Mouse (Mus musculus): ENCODE results near the gene Bcl7a.

Bcl7a gene

DNA sequence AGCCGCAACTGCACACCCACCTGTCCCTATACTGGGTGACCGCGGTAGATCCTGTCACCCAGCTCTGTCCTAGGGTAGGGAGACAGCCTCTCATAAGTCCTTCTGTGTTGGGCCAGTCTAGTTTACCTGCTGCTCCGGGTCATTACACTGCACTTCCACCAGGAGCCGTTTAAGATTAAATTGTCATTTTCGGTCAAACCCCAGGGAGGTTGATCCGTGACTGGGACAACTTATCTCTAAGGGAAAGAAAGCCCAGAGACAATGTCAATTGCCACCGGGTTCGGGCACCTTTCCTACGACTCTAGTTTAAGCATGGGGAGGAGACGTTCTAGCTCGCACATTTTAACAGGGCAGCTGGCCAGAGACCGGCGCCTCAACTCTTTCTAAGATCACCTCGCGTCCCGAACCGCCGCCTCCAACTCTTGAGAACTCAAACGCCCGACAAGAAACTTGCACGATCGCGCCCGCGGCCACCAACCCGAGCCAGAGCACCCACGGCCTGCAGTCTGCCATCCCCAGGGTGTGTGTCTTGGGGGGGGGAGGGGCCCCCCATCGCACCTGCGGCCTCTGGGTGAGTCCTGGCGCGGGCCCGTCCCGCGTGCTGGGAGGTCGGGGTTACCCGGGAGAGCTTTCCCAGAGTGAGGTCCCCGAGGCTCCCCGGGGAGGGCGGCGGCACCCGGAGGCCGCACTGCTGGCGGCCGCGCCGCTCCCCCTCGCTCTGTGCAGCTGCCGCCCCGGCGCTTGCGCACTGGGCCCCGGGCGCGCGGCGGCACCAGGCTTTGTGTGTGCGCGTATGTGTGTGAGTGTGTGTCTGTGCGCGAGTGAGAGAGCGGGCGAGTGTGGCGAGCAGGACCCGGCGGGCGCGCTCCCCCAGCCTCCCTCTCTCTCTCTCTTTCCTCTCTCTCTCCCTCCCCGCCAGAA is at the start of gene Bcl7a:
TSS of gene Bcl7a (plus strand) at position 128 of the 921 bp plus-strand sequence.
- DNase-seq = peak; percentile 93

- DNase-seq = no peak
Measured at GRCm38 (mm10) chr5:123294653-123295052, 49.0 kb upstream of the Bcl7a start.

DNA sequence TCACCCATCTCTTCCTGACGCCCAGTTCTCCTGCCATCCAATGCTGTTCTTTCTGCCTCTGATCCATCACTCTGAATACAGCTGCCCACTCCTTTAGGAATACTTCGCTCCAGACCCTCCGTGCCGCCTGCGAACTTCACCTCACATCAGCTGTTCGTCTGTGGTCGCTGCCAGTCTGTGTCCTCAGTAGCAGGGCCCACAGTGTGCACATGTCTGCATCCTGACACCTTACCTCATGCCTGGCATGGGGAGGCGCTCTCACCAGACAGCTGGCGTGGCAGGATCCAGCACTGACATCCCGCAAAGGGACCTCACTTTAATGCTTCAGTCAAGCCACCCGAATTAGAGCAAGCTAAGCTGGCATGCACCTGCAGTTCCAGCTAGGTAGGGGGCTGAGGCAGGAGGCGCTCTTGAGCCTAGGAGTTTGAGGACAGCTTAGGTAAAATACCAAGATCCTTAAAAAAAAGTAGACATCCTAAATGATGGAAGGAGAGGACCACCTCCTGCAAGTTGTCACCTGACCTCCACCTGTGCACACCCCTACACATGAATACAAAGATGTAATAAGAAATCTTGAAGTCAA is 47.3 kb upstream of the Bcl7a start:
- no peak for DNase-seq

GRCm38 (mm10) chr5:123296972-123297754 is 46.5 kb upstream of the Bcl7a start:
- DNase-seq = no peak

GRCm38 (mm10) chr5:123297830-123298229 is 45.8 kb upstream of the Bcl7a start:
- no peak for DNase-seq

GRCm38 (mm10) chr5:123298526-123298925 is 45.1 kb upstream of the Bcl7a start:
- no peak for DNase-seq

DNA sequence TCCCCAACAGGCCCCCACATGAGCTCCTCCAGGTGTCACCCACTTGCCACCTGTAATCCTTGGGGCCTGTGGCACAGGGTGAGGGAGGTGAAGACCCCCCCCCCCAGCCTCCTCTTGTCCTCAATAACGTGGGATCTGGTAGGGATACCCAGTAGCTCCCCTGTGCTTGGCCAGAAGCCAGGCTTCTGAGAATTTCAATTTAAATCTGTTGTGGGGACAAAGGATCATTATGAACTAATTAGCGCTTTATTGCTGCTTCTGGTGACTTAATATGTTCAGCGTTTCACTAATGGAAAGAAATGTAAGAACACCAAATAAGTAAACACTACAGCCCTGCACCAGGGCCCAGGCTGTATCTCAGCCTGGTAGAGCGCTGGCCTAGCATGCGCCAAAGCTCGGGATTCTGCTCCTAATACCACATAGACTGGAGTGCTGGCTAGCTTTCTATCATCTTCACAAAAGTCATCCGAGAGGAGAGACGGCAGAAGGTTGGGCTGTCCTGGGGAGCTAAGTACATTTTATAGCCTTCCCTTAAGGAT is 43.1 kb upstream of the Bcl7a start:
- DNase-seq = no peak

- no peak for DNase-seq
Measured at GRCm38 (mm10) chr5:123301780-123302521, 41.7 kb upstream of the Bcl7a start.

GRCm38 (mm10) chr5:123307630-123308282 is 35.9 kb upstream of the Bcl7a start:
- DNase-seq = no peak

GRCm38 (mm10) chr5:123309816-123310215 is 33.8 kb upstream of the Bcl7a start:
- no peak for DNase-seq

GRCm38 (mm10) chr5:123310221-123310620 is 33.4 kb upstream of the Bcl7a start:
- no peak for DNase-seq

GRCm38 (mm10) chr5:123313058-123313630 is 30.5 kb upstream of the Bcl7a start:
- no peak for DNase-seq

- DNase-seq = no peak
Measured at GRCm38 (mm10) chr5:123313851-123314380, 29.7 kb upstream of the Bcl7a start.

- no peak for DNase-seq
Measured at GRCm38 (mm10) chr5:123315219-123315866, 28.3 kb upstream of the Bcl7a start.

GRCm38 (mm10) chr5:123317992-123318391 is 25.6 kb upstream of the Bcl7a start:
- no peak for DNase-seq

DNA sequence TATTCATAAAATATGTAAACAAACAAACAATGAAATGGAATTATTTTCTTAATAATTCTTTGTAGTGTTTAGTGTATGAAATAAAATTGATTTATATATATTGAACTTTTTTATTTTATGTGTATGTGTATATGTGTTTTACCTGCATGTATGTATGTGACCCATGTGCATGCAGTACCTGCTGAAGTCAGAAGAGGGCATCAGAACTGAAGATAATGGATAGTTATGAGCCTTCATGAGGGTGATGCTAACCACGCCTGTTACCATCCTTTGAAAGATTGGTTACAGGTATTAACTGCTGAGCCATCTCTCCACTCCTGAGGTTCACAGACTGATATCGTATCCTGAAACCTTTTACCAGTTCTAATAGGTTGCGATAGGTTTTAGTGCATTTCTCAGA is 23.5 kb upstream of the Bcl7a start:
- DNase-seq = no peak

DNA sequence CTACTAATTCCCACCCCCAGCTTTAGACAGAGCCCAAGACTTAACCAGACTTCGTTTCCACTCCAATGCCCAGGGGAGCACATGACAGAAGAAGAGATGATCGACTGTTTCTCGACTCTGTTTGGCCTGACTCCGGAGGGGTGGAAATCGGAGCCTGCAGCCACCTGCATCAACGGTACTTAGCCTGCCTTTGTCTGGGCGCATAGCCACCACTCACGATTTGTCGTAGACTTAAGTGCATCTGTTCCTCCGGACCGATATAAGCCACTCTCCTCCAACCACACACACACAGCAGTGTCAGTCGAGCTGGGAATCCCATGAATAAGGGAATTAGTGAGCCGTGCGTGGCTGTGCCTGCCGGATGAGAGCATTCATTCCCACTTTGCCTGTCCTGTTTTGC is 19.4 kb upstream of the Bcl7a start:
- no peak for DNase-seq

DNA sequence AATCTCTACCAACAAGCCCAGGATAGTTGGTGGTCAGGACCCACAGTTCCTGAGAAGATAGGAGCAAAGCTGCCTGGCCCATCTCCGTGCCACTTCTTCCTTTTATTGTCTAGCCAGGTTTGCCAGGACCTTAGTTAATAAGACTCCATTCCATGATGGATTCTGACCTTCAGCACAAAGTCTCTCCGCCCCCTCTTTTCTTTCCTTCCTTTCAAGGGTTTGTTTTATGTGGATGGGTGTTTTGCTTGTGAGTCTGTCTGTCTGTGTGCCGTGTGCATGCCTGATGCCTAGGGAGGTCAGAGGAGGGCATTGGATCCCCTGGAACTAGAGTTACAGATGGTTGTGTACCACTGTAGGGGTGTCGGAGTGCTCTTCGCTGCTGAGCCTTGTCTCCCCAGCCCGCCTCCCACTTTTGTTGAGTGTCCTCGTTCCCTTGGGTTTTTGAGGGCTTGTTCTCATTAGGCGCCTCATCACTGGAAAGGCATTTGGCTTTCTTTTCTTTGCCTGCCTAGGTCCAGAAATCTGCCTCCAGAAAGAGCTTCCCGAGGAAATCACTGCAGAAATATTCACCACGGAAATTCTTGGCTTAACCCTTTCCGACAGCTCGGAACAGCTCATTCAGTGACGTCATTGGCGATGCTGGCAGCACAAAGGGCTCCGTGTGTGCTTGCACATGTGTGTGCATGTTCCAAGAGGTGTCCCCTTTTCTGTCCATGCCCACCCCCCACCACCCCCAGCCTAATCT is 17.5 kb upstream of the Bcl7a start:
- peak; percentile 43 for DNase-seq

GRCm38 (mm10) chr5:123326751-123327148 is 16.9 kb upstream of the Bcl7a start:
- peak; percentile 82 for DNase-seq

DNA sequence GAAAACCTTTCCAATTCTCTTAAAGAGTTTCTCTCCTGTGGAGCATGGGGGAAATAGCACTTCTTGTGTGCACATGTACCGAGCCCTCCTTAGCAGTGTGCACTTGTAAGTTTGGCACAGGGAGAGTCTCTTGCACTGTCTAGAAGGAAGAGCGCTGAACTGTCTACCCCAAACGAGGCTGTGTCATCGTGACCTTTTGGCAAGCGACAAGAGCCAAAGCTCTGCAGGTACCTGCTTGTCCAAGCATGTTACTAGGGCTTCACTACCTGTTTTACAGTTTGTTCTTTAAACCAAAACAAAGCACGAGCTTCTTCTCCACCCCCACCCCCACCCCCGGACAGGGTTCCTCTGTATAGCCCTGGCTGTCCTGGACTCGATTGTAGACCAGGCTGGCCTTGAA is 15.9 kb upstream of the Bcl7a start:
- DNase-seq = no peak

All from right cerebral cortex, adult 18-20 months (tissue).